Mouse (Mus musculus): ENCODE results near the gene Ankar.

- no peak for TF ChIP-seq GATA1 (IDR thresholded peaks at IDR 0.05; ENCODE audit: low read length)
- no peak for TF ChIP-seq TAL1 (IDR thresholded peaks at IDR 0.05; ENCODE audit: low read length)
These were observed 41.0 kb upstream of the Ankar start for GRCm38 (mm10) chr1:72741406-72741805.

Measured in erythroblast, embryonic 14.5 days (primary cell).